Mouse (Mus musculus) layer of hippocampus, adult 2 months (tissue): ENCODE measurements around the gene AI413582. TPM values are rescaled to one million over a fixed set of nuclear protein-coding genes. Genes with fewer than 3 reads are reported as not detected.

Source experiments
- DNase-seq, 2 experiments: peaks; one replicate each; pipeline ENCODE4 v3.0.0; 2022; ENCODE audit warnings: low spot score in 2 of 2
- H3K27ac ChIP-seq: fragments of 200-600 bp; 2 replicates; pipeline ENCODE4 v1.8.1; 2022
- H3K4me3 ChIP-seq: fragments of 200-600 bp; 2 replicates; pipeline ENCODE4 v1.8.1; 2022; ENCODE audit warnings: mild to moderate bottlenecking
- CTCF ChIP-seq: fragments of 200-600 bp; conservative IDR thresholded peaks from 2 replicates; pipeline ENCODE4 v1.8.1; 2022; ENCODE audit warnings: antibody characterized with exemption, mild to moderate bottlenecking, moderate library complexity
- total RNA-seq, 2 experiments: library from RNA; stranded (reverse); gene quantifications; 2 replicates each; pipeline ENCODE4 v1.2.3; 2021

The AI413582 gene
- total RNA-seq, 2 experiments from 2014 or later, result 61.6 to 66.1 TPM

DNA sequence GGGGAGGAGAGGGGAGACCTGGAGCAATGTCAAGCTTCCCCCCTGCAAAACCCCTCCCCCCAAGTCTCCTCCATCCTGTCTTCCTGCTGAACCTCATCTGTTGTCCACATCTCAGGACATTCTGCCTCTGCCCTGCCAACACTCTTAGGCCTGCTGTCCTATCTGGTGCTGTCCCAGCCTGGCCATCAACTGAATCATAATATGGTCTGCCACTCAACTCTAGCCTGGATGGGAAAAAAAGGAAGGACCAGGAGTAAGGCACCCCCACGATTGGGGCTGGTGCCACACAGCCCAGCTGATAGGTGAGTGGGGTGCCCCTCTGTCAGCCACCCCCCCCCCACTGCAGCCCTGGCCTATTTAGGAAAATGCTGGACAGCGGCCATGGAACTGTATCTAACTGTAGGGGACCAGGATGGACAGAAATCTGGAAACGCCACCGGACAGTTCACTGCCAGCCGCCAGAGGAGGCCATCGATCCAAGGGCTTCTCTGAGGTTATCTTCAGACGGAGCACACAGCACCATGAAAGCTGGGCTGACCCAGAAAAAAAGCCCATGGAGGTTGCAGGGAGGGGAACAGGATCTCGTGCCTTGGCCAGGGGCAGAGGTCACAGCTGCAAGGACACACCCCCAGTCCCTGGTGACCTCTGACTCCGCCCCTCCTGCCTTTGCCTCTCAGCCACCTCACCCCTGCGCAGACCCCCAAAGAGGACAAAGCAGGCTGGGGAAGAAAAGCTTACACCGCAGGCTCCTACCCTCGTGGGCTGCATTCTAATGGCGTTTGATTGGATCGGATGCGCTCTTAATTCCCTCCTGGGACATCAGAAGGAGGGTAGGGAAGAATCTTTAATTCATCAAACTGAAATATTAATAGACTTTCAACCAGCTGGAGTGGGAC is 46.6 kb downstream of the AI413582 start:
- Histone ChIP-seq H3K27ac (no peak overlapping the region), H3K4me3 (no peak overlapping the region)
- no peak for DNase-seq
- no peak for TF ChIP-seq CTCF

DNA sequence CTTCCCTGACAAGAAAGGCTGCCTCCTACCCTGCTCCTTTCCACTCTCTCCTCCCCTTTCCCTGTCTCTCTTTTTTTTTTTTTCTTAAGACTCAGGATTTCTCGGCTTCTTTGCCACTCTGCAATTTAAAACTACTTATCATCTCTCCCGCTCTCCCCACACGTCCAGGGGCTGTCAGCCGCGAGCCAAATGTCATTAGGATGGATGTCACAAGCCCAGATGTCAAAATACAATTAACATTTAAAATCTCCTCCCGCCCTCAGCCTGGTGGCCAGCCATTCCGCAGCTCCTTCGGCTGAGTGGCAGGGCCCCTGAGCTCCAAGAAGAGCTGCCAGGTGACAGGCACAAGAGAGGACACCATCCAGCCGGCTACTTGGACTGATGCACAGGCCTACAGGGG is 47.3 kb downstream of the AI413582 start:
- Histone ChIP-seq H3K4me3 (no peak overlapping the region), H3K27ac (no peak overlapping the region)
- DNase-seq, result no peak
- TF ChIP-seq CTCF, result no peak

DNA sequence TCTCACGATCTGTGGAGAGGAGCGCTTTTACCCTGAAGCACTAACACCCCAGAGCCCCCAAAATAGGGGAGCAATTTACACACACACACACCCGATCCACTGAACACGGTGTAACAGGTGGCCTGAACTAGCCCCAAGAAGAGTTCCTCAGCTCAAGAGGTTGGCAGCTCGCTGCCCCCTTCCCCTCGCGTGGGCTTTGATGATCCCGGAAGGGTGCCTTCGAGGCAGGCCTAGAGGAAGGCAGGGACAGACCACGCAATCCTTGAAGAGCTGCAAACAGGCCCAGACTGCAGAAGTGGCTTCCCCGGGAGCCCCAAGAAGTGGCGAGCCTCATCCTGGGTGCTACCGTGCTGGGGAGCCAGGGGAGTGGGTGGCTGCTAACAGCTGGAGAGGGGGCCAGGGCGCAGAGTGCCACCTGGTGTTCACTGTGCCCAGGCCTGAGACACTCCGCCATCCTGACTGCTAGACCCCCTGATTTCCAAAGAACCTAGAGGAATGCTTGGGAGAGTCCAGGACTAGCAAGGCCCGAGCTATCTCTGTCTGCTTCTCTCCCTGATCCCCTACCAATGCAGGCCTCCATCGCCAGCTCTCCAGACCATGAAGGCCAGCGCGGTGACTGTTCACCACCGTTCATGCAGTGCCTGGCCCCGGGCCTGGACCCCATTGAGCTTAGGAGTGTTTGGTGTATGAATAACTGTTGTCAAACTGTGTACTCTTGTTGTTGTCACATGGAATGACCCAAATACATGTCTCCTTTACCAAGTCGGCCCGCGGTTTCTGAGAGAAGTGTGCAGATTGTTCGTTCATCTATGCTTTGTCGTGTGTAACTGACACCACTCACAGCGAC is 51.4 kb downstream of the AI413582 start:
- Histone ChIP-seq H3K4me3 (no peak overlapping the region), H3K27ac (no peak overlapping the region)
- TF ChIP-seq CTCF, result peak; percentile 63
- DNase-seq, result no peak

Other genes with a start within 250 kb of the AI413582 start
- 1 to 10 TPM; 7.9 to 9.6 TPM for gene Grm4, start 44.4 kb downstream of the AI413582 start, total RNA-seq
- gene Hmga1, start 9.3 kb downstream of the AI413582 start, total RNA-seq, result 10 to 100 TPM; 30.5 to 38.2 TPM
- 100 to 1,000 TPM; 462 to 510 TPM for gene Nudt3, start 57.7 kb upstream of the AI413582 start, total RNA-seq
- not detected for gene RPS10-NUDT3, start 69.5 kb upstream of the AI413582 start, total RNA-seq
- 100 to 1,000 TPM; 495 to 504 TPM for gene Rps10, start 70.9 kb upstream of the AI413582 start, total RNA-seq
- 100 to 1,000 TPM; 321 to 335 TPM for gene Pacsin1, start 89.8 kb upstream of the AI413582 start, total RNA-seq
- gene Spdef, start 163.2 kb upstream of the AI413582 start, total RNA-seq, result under 1 TPM; 0.59 to 0.61 TPM